Mouse (Mus musculus) adrenal gland, postnatal 10 days (tissue): ENCODE measurements around the gene D8Ertd738e. TPM values are rescaled to one million over a fixed set of nuclear protein-coding genes. Genes with fewer than 3 reads are reported as not detected.
A peak's percentile ranks its signal among the peaks of the same experiment; 100 is the strongest.

Experiments
- DNase-seq: peaks from one replicate; pipeline ENCODE4 v3.0.0; 2021; ENCODE audit warnings: mixed read lengths
- long read RNA-seq, 2 experiments: library from polyadenylated mRNA; stranded (forward); transcript quantifications; one replicate each; pipeline ENCODE4 v2.0.0; 2021
- total RNA-seq, 2 experiments: library from RNA; stranded (reverse); gene quantifications; 2 replicates each; pipeline ENCODE4 v1.2.3; 2021

Gene D8Ertd738e
- total RNA-seq, result 100 to 1,000 TPM; 210 to 233 TPM
- long read RNA-seq, experiment 1, transcript D8Ertd738e-201 (3 exons, 616 nt), result major isoform, 315 of 324 reads
- long read RNA-seq, experiment 1, partial matches to known transcripts, result 5 of 324 reads
- long read RNA-seq, experiment 1, other reads (novel, unspliced or antisense), result 4 of 324 reads
- long read RNA-seq, experiment 2, transcript D8Ertd738e-201 (3 exons, 616 nt), result major isoform, 256 of 267 reads
- long read RNA-seq, experiment 2, partial matches to known transcripts, result 2 of 267 reads
- long read RNA-seq, experiment 2, other reads (novel, unspliced or antisense), result 9 of 267 reads

DNA sequence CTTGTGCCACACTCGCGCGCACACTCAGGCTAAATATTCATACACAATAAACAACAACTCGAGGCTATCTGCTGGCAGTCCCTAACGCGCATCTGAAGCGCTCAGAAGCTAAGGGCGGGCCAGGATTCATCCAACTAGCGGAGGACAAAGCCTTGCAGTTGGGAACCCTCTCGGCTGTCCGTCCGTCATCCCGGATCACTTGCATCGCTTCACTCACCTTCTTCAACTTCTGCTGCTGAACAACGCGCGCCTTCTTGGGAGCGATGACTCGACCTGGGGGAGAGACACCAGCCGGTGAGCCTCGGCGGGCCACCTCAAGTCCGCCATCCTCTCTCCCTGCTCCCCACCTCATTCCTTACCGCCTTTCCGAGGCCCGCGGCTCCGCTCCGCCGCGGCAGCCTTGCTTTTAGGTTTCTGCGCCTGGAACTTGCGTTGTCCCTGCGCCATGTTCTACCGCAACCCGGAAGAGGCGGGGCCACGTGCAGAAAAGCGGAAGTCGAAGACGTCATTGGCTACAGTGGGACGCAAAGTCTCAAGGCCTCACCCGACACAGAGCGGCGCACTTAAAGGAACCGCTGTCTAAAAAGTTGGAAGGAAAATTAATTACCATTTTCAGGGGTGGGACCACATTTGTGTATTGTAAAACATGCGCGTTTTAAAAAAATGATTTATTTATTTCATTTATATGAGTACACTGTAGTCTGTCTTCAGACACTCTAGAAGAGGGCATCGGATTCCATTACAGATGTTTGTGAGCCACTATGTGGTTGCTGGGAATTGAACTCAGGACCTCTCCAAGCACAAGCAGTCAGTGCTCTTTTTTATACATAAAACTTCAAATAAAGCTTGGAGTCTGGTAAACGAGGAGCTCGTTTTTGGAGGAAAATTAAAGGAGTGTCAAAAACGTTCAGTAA is at the start of gene D8Ertd738e:
Gene D8Ertd738e, minus strand, starts transcription at position 463 of the 914 bp plus-strand sequence.
- peak; percentile 91 for DNase-seq

DNA sequence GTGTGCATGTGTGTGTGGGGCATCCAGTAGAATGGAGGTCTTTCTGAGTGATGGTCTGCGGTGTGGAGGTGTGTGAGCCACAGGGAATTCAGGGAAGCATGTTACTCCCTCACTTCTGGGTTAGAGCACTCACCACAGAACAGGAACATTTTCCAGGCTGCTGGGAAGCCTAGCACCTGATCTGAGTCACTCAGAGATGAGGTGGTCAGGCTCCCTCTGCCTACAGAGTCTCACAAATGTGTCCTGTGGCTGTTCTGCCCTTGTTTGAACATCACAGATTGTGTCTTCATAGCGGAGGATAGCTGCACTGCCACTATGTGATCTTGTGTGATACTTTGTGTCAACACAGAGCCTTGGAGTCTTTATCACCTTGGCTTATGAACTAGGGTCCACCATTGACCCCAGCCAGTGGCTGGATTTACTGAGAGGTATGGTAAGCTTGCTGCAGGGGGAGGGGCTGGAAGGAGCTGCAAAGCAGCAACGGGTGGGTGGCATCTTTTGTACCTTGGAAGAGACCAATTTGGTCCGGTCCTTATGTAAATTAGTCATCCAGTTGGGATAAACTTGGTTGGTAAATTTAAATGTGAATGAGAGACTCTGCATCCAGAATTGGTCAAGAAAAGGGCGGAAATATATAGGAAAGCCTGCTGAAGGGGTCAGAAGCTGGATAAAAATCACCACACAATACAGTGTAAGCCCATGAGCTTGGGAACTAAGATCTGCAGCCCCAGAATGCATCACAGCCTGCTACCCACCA is 47.7 kb upstream of the D8Ertd738e start:
- DNase-seq, result no peak

DNA sequence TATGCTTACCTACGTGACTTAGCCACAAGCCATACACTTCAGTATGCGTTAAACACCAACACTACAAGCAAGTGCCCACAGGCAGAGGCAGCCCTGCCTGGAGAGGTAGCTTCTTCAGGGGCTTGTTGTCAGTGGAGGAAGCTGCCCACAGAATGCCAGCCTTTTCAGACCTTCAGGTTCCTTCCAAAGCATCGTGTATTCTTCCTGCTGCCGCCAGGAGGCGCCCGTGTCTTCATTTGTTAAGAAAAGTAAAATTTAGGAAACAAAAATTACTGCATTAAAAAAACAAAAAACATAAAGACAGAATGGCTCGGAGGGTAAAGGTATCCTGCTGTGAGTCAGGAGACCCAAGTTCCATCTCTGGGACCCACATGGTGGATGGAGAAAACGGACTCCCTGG is 42.2 kb upstream of the D8Ertd738e start:
- peak; percentile 69 for DNase-seq

DNA sequence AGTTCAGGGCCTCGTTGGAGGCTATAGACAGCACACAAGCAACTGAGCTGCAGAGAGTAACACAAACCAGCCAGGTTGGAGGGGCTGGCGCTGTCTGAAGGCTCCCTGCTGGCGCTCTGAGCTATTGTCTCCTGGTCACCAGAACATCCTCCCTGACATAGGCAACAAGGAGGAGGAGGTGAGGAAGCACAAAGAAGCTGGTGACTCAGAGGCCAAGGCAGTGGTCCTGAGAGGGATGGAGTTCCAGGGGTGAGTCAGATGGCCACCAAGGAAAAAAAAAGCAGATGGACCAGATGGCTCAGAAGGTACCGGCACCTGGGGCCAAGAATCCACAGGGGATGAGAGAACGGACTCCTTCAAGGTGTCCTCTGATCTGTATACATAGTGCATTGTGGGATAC is 41.6 kb upstream of the D8Ertd738e start:
- DNase-seq, result no peak

DNA sequence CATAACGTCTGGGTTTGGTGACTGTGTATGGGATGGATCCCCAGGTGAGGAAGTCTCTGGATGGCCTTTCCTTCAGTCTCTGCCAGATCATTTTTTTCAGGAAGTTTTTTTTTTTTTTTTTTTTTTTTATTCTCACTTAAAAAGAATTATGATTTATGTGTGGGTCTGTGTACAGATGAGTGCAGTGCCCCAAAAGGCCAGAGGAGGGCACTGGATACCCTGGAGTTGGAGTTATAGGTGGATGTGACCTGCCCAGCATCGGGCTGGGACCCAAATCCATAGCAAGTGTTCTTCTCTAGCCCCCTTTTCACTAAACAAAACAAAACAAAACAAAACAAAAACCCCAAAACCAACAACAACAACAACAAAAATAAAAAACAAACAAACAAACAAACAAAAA is 39.4 kb upstream of the D8Ertd738e start:
- DNase-seq, result peak; percentile 28

DNA sequence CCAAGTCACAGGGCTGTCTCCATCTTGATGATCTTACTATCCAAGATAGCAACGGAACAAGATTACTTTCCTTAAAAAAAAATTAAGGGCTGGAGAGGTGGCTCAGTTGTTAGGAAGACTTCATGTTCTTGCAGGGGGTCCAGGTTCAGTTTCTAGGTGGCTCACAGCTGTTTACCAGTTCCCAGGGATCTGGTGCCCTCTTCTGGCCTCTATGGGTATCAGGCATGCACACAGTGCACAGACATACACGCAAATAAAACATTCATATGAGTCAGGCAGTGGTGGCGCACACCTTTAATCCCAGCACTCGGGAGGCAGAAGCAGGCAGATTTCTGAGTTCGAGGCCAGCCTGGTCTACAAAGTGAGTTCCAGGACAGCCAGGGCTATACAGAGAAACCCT is 36.1 kb upstream of the D8Ertd738e start:
- peak; percentile 61 for DNase-seq

DNA sequence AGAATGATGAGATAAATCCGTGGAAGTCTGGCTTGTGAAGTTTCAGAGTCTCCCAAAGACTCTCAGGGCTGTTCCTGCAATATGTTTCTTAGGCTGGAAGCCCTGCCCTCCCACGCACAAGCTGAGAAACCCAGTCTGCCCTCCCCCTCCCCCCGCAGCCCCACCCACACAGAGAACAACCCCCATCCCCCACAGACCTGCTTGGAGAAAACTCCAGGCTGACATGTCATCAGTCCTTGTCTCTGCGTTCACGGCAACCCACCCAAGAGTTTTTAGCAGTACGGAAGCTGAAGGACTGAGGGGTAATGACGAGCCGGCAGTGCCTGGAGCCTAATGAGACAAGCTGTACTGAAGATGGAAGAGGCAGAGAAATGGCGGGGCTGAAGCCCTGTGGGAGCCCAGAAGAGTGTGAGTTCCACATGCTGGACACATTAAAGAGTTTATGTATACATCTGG is 35.1 kb upstream of the D8Ertd738e start:
- peak; percentile 16 for DNase-seq

DNA sequence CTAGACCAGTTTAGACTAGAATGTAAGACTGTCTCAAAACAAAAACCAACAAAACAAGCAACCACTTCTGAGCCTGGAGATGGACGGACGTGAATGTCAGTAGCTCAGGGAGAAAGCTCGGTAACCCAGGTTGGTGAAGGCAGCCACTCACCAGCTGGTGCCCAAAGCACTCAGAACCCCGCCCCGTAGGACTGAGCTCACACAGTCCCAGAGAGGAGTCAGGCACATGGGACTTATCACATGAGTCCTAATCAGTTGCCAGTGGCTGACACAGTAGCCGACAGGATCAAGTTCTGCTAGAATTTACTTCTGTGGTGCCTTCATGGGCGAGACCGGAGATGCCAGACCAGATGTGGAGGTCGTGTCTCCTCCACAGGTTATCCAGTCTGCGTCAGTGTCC is 31.3 kb upstream of the D8Ertd738e start:
- DNase-seq, result no peak

DNA sequence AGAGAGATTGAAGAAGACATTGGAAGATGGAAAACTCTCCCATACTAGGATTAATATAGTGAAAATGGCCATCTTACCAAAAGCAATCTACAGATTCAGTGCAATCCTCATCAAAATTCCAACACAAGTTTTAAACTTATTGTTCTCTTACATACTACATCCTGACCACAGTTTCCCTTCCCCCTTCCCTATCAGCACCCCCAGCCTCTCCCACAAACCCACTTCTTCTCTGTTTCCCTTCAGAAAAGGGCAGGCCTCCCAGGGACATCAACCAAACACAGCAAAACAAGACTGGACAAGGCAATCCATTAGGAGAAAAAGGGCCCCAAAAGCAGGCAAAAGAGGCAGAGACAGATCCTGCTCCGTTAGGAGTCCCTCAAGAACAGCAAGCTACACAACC is 26.9 kb upstream of the D8Ertd738e start:
- DNase-seq, result no peak

DNA sequence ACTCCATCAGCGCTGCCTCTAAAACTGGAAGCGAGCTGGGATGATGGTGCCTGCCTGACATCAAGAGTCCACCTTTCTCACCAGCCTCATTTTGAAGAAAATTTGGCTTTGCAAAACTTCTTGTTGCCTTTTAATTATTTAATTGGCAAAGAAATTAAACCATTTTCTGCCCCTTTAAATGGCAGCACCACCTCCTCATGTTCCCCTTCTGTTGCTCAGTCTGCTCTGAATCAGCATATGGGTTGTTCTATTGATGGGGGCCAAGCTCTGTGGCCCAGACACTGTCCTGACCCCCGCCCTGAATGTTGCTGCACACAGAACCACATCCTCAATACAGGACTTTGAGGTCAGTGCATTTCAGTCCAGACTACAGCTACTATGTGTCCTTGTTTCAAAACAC is 24.4 kb upstream of the D8Ertd738e start:
- DNase-seq, result no peak

DNA sequence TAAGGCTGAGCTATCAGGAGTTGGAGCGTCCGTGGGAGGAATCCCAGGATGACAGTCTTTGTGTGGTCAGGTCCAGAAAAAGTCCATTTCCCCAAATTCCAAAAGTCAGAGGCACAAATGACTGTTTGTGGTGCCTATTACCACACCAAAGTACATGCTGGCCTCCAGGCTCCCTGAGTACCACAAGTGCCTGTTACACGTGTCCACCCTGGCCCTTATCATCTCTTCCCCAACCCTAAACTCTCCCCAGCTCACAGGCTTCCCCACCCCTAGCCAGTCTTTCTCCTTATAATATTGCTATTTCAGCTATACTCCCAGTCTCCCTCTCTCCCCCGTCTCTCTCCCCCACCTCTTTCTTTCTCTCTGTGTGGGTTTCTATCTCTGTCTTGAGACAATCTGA is 22.8 kb upstream of the D8Ertd738e start:
- no peak for DNase-seq

DNA sequence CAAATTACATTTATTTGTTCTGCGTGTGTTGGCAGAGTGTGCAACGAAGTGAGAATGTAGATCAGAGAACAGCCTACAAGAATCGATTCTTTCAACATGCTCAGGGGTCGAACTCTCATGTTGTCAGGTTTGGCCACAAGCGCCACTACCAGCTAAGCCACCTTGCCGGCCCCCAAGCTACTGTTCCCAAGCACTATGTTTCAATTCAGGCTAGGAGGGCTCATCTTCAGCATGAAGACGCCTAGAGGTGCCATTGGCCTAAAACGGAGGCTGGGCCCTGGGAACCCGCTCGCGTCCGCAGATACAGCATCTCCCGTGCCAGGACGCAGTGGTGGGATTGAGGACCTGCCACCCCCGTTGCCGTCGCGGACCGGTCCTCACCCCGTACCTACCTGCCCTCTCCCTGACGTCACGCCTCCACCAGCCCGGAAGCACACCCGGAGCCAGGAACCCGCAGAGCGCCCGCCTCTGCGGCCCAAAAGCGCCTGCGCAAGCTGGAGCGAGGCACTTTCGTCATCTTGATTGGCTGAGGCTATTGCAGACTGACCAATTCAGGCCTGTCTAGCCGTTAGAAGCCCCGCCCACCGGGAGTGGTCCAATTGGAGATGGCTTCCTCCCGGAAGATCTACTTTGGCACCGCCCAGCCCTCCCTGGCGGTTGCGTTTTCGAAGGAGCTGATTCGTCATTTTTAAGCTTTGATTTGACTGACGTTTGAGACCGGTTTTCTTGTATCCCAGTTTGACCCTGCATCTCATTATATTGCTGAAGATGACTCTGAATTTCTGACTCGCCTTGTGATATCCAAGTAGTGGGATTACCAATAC is 20.6 kb upstream of the D8Ertd738e start, which contains the start of gene Ccdc130:
Gene Ccdc130, minus strand, starts transcription at position 431 of the 824 bp plus-strand sequence.
- DNase-seq, result peak; percentile 99

DNA sequence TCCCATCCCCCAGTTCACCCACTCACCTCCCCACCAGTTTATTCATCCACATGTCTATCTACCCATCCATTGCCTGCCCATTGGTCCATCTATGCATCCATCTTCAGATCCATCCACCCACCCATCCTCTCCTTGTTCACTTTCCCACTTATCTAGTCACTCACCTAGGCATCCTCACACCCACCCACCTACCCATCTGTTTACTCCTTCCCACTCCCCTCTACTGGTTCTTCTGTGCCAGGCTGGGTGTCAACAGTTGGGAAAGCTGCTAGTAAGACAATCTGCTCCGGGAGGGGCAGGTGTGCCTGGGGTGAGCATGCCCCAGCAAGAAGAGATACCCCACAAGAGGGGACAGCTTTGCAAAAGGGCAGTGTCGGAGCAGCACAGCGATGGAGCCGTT is 11.6 kb upstream of the D8Ertd738e start:
- no peak for DNase-seq

DNA sequence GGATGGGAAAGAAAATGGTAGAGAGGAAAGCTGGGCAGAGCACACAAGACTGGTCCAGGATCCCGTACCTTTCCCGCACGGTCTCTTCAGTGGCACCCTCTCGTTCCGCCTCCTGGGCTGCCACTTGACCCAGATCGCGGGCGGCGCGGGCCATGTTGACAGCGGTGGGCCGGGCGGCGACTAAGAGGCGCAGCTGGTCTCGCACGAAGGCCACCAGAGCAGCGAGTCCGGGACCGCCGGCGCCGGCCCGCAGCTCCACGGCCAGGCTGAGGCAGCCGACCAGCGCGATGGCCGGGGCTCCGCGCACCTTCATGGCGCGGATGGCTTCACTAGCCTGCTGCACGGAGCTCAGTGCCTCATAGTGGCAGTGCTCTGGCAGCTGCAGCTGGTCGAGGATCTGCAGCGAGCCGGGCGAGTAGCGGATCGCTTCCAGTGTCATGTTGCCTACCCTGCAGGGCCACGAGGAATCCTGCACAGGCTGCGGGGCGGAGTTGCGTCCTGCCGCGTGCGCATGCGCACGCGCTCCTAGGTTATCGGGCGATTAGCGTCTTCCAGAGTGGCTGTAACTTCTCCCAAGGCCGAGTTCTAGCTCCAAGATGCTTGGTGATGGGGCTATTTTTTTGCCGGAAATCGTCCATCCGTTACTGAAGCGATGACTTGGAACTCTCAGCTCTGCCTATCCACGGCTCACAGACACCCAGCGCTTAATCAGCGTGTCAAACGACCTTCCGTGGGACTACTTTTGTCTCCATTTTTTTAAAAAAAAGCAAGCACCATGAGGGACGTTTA is 7.5 kb upstream of the D8Ertd738e start, which contains the start of gene Mri1:
Gene Mri1, minus strand, starts transcription at position 505 of the 789 bp plus-strand sequence.
- DNase-seq, result peak; percentile 88

DNA sequence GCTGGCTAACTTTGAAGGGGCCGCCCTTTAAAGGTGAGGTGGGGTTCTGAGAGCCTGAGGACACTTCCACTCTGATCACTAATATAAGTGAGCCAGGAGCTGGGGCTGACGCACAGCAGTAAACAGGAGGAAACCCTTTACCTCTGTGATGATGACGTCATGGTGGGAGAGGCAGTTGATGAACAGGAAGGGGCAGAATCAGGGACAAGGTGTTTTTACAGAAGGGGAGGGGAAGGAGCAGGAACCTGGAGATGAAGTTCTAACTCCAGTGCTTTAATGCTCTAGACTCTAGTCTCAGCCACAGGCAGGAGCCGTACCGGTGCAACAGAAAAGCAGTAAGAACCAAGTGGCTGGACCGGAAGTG is 6.9 kb upstream of the D8Ertd738e start:
- peak; percentile 20 for DNase-seq

DNA sequence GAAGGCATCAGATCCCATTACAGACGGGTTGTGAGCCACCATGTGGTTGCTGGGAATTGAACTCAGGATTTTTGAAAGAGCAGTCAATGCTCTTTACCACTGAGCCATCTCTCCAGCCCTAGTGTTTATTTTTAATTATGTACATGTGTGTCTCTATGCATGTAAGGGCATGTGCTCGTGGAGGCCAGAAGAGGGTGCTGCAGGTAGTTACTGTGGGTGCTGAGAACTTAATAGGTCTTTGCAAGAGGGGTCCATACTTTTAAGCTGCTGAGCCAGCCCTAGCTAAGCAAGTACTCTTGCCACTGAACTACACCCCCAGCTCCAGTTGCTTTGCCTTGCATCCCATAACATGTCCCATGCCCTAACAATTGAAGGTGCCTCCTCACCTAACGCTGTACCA is 6.3 kb upstream of the D8Ertd738e start:
- DNase-seq, result no peak

DNA sequence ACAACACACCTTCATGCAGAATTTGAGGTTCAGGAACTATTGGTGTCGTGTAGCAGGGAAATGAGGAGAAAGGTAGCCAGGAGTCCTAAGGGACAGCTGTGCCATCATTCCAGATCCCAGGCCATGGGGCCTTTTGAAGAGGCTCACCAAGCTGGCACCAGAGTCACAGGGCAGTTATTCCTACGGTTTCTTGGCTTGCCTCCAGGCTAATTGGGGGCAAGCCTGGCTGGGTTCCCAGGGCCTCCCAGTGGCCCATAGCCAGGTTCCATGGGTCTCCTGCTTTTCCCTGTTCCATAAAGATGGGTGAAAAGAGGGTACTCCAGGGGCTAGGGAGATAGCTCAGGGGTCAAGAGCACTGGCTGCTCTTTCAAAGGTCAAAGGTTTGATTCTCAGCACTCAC is 7.7 kb downstream of the D8Ertd738e start:
- DNase-seq, result peak; percentile 35

DNA sequence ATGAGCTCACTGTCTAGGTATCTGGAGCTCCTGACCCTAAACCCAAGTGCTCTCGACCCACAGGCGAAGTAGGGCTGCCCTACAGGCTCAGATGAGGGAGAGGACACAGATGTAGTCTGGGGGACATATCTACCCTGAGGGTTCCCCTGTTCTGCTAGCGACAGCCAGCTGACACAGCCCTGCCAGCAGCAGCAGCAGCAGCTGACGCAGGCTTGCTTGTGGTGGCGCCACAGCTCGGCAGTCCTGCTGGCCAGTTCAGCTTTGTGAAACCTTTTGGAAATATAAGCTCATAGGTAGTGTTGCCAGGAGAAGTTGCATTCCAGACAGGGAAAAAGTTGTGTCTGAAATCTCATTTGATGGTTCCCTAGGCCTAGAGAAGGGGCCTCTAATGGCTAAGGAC is 8.4 kb downstream of the D8Ertd738e start:
- no peak for DNase-seq

DNA sequence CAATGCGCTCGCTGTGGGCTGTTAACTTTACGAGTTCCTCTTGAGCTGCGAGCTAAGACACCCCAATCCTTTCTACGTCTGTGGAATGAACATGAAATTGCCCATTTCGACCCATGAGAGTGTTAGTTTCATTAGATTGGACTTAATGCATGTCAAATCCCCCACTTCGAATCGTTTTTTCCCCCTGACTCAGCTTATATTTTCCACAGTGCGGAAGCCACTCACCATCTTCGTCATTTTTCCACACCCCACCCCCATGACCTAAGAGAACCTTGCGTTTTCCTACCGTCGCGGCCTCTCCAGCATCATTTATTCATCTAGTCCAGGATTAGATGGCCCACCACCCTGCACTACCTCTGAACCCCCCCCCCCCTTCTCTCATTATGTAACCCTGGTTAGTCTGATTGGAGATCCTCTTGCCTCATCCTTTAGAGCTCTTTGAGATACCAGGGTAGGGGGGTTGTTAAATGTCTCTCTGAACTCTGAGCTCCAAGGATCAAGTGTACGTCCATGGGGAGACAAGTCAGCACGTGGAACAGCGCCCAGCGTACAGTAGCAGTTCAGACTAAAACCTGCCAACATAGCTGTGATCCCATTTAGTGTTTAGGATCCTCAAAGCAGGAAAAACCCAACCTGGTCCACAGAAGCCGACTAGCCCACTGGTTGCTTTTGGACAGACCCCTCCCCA is 11.8 kb downstream of the D8Ertd738e start:
- no peak for DNase-seq

DNA sequence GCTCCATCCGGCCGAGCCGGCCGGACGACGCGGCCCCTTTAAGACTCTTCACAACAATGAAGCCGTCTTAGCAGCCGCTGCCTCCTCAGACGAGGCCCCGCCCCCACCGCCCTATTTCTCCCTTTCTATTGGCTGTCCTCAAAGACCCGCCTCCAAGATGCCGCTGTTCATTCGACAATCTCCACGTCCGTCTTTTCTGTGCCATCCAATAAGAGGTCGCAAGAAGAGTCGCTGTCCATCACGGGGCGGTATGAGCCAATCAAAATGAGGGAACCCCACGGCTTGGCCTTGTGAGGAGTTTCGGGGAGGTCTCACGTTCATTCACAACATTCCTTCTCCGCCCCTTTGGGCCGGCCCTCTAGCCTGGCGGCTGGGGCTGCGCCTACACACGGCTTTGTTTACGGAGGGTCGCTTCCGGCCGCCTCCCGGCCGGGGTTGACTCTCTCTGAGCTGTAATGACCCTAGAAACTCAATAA is 12.5 kb downstream of the D8Ertd738e start, which contains the start of gene Zswim4:
Gene Zswim4, minus strand, starts transcription at position 58 of the 476 bp plus-strand sequence.
- peak; percentile 97 for DNase-seq
